ENCODE assay signal across 8 mouse cellular contexts in genomic region chr1:59485803-59486202, GRCm38 (mm10). TPM values are rescaled to one million over a fixed set of nuclear protein-coding genes. Genes with fewer than 3 reads are reported as not detected.
DNase-seq lines count a peak whose midpoint lies in the region; ATAC-seq and TF ChIP-seq lines count a peak whose summit lies in the region.

No protein-coding gene starts in this region.

- no peak for TF ChIP-seq EP300 in liver, postnatal 0 days (IDR thresholded peaks at IDR 0.05; ENCODE audit: low read depth)

- H3K36me3 ChIP-seq in ES-E14 (ENCODE audit: control insufficient read depth, insufficient read depth, low read length, poor library complexity, severe bottlenecking) = peaks cover 32% of the 10 kb centered on the region
- no peaks in the 10 kb centered on the region for H3K36me3 ChIP-seq in hindbrain, embryonic 12.5 days
- H3K36me3 ChIP-seq in liver, postnatal 0 days (replicated peaks; ENCODE audit: insufficient read depth, low read length) = no peaks in the 10 kb centered on the region

- DNase-seq in gastrocnemius, adult 2 months = no peak
- no peak for DNase-seq in gastrocnemius, adult 8-10 months (ENCODE audit: low spot score in 2 of 2)
- no peak for DNase-seq in ES-E14 (ENCODE audit: low read depth, low spot score)
- DNase-seq in liver, postnatal 0 days = no peak
- DNase-seq in cerebellum, adult 9-11 months = no peak
- DNase-seq in right cerebral cortex, adult 2 months (ENCODE audit: low spot score in 2 of 2) = no peak
- DNase-seq in retina, embryonic 14.5 days (ENCODE audit: low spot score) = no peak

- ATAC-seq in hindbrain, embryonic 12.5 days (ENCODE audit: low FRiP score) = no peak
- no peak for ATAC-seq in liver, postnatal 0 days

- H3K27ac ChIP-seq in gastrocnemius, adult 2 months = peak overlapping the region; percentile 94
- H3K27ac ChIP-seq in ES-E14 (ENCODE audit: insufficient read depth, low read depth, low read length, poor library complexity, severe bottlenecking) = no peak overlapping the region; the same call in 1 of the 2 replicates
- H3K27ac ChIP-seq in hindbrain, embryonic 12.5 days = peak overlapping the region; percentile 84
- no peak overlapping the region for H3K27ac ChIP-seq in liver, postnatal 0 days (ENCODE audit: low read depth)

- in situ Hi-C loops in ES-E14 (cut with MboI; ENCODE audit: low sequenced_read_pairs in 2 of 2, unreplicated experiment in 2 of 2) = no loop called here

- TF ChIP-seq CTCF in gastrocnemius, adult 2 months (IDR thresholded peaks at IDR 0.05) = no peak
- TF ChIP-seq CTCF in liver, postnatal 0 days (IDR thresholded peaks at IDR 0.05; ENCODE audit: low read depth) = no peak

- peaks cover 5 to 6% of the 10 kb centered on the region in 2 experiments for H3K4me1 ChIP-seq in ES-E14 (ENCODE audit: control insufficient read depth in 2 of 2, insufficient read depth in 2 of 2, low read length in 2 of 2, poor library complexity in 1 of 2)
- peaks cover 47% of the 10 kb centered on the region for H3K4me1 ChIP-seq in hindbrain, embryonic 12.5 days
- peaks cover 44% of the 10 kb centered on the region for H3K4me1 ChIP-seq in liver, postnatal 0 days (ENCODE audit: insufficient read depth)

- H3K4me3 ChIP-seq in gastrocnemius, adult 2 months = peak overlapping the region; percentile 95
- H3K4me3 ChIP-seq in ES-E14 (ENCODE audit: insufficient read depth in 1 of 2, low read depth in 1 of 2, low read length in 2 of 2, poor library complexity in 1 of 2, severe bottlenecking in 1 of 2) = peak overlapping the region; percentile 73 to 86; a peak in 3 of 4 replicates
- H3K4me3 ChIP-seq in hindbrain, embryonic 12.5 days = peak overlapping the region; percentile 79
- H3K4me3 ChIP-seq in liver, postnatal 0 days (ENCODE audit: low read depth, low read length) = no peak overlapping the region

- 29% methylated on average over 4 of the region's 4 CpGs for WGBS in hindbrain, embryonic 12.5 days
- WGBS in liver, postnatal 0 days (ENCODE audit: insufficient replicate concordance) = 73% methylated on average over 4 of the region's 4 CpGs

- H3K9me3 ChIP-seq in ES-E14 (ENCODE audit: control insufficient read depth, insufficient read depth, low read depth, low read length) = no peaks in the 10 kb centered on the region
- no peaks in the 10 kb centered on the region for H3K9me3 ChIP-seq in hindbrain, embryonic 12.5 days (replicated peaks)
- H3K9me3 ChIP-seq in liver, postnatal 0 days (ENCODE audit: low read length) = no peaks in the 10 kb centered on the region

- H3K27me3 ChIP-seq in hindbrain, embryonic 12.5 days = no peaks in the 10 kb centered on the region; the same call in 1 of the 2 replicates
- no peaks in the 10 kb centered on the region; the same call in 1 of the 2 replicates for H3K27me3 ChIP-seq in liver, postnatal 0 days (ENCODE audit: insufficient read depth, low read length)

- H3K4me2 ChIP-seq in hindbrain, embryonic 12.5 days (replicated peaks) = peak overlapping the region; percentile 98
- H3K4me2 ChIP-seq in liver, postnatal 0 days (ENCODE audit: low read depth, low read length) = peak overlapping the region; percentile 100

- intact Hi-C loops in gastrocnemius, adult 2 months (cut with DNase I) = loop anchor here (10.0 kb wide), 2 partner anchors 199 to 241 kb away; partner anchors contain the start of gene Nop58

- peak overlapping the region; percentile 39; the same call in 1 of the 2 replicates for H3K9ac ChIP-seq in ES-E14 (ENCODE audit: insufficient read depth, low read depth, low read length, poor library complexity, severe bottlenecking)
- H3K9ac ChIP-seq in hindbrain, embryonic 12.5 days = peak overlapping the region; percentile 87
- no peak overlapping the region for H3K9ac ChIP-seq in liver, postnatal 0 days (replicated peaks)

TF ChIP-seq in ES-E14, 5 proteins besides CTCF, POLR2A, EP300 and RAD21:
- TF ChIP-seq MAFK (IDR thresholded peaks at IDR 0.05; ENCODE audit: insufficient read depth, low read depth, low read length) (no peak), ZC3H11A (IDR thresholded peaks at IDR 0.05; ENCODE audit: borderline replicate concordance, low read depth, low read length) (no peak), ZNF384 (IDR thresholded peaks at IDR 0.05; ENCODE audit: low read depth, low read length) (no peak), CHD2 (IDR thresholded peaks at IDR 0.05; ENCODE audit: low read depth, low read length) (no peak), HCFC1 (IDR thresholded peaks at IDR 0.05; ENCODE audit: borderline replicate concordance, insufficient read depth, low read length) (no peak)

RNA-seq across cellular contexts. Expression of gene Fzd7, which starts 3.6 kb away (rescaled TPM):
- total RNA-seq in gastrocnemius, adult 2 months (2021) = 10 to 100 TPM; 21.6 to 42.4 TPM
- 10 to 100 TPM; 34.5 to 48.6 (median 42.6) TPM for total RNA-seq in gastrocnemius, adult 8-10 months (2022)
- 57.9 and 88.8 TPM in 2 replicates for total RNA-seq in ES-E14 (2012; rRNA removed)
- polyA plus RNA-seq in hindbrain, embryonic 12.5 days (2016; fragmentation: Nextera tagmentation; extraction: Ambion mirVana) = 19.0 and 19.4 TPM in 2 replicates
- 0.76 and 0.99 TPM in 2 replicates for polyA plus RNA-seq in liver, postnatal 0 days (2015; fragmentation: Nextera tagmentation; extraction: Ambion mirVana)

RNA-seq across cellular contexts. Expression of gene Gm973, which starts 30.3 kb away (rescaled TPM):
- 1 to 10 TPM in 1 of 2 experiments, under 1 TPM in 1; 0.75 to 1.7 TPM for total RNA-seq in gastrocnemius, adult 2 months (2021)
- 1 to 10 TPM in 2 of 4 experiments, under 1 TPM in 2; 0.56 to 1.8 (median 0.90) TPM for total RNA-seq in gastrocnemius, adult 8-10 months (2022)
- total RNA-seq in ES-E14 (2012; rRNA removed) = 4.0 and 5.8 TPM in 2 replicates
- 6.0 and 9.4 TPM in 2 replicates for polyA plus RNA-seq in hindbrain, embryonic 12.5 days (2016; fragmentation: Nextera tagmentation; extraction: Ambion mirVana)
- polyA plus RNA-seq in liver, postnatal 0 days (2015; fragmentation: Nextera tagmentation; extraction: Ambion mirVana) = not detected in 2 replicates

Comparison
In these comparisons a context has a peak if more than half of its experiments do, and no peak if none do; other contexts are left out.
1. H3K27ac ChIP-seq: peak in gastrocnemius, adult 2 months (single experiment) and hindbrain, embryonic 12.5 days (single experiment); none in ES-E14 (single experiment) and liver, postnatal 0 days (single experiment).